8 mouse cellular contexts compared by ENCODE assay signal in genomic region chr9:22467371-22468169, GRCm38 (mm10). TPM values are rescaled to one million over a fixed set of nuclear protein-coding genes. Genes with fewer than 3 reads are reported as not detected.
DNase-seq lines count a peak whose midpoint lies in the region; ATAC-seq and TF ChIP-seq lines count a peak whose summit lies in the region.

No protein-coding gene starts in this region.

- intact Hi-C loops in heart, postnatal 36 days (cut with DNase I) = loop anchor here (5.0 kb wide), 1 partner anchor 75 kb away; no protein-coding TSS in a partner anchor

- H3K9ac ChIP-seq in embryonic facial prominence, embryonic 14.5 days (ENCODE audit: low read depth, low read length) = peak overlapping the region; percentile 92

- ATAC-seq in embryonic facial prominence, embryonic 14.5 days (ENCODE audit: low read depth) = peak; percentile 75

- TF ChIP-seq CTCF in layer of hippocampus, adult 2 months (conservative IDR thresholded peaks at IDR 0.05) = no peak

- peak overlapping the region; percentile 82 for H3K4me3 ChIP-seq in embryonic facial prominence, embryonic 14.5 days (ENCODE audit: low read depth, low read length)
- H3K4me3 ChIP-seq in layer of hippocampus, adult 2 months = peak overlapping the region; percentile 85

- H3K27ac ChIP-seq in embryonic facial prominence, embryonic 14.5 days (replicated peaks; ENCODE audit: low read depth, low read length) = peak overlapping the region; percentile 87
- H3K27ac ChIP-seq in layer of hippocampus, adult 2 months = peak overlapping the region; percentile 89

- 0 out of 2 replicates have a peak, but pooled peaks cover 6% of the 10 kb centered on the region for H3K36me3 ChIP-seq in embryonic facial prominence, embryonic 14.5 days (ENCODE audit: control insufficient read depth, insufficient read depth, low read length)

- peaks cover 7% of the 10 kb centered on the region; the same call in 1 of the 2 replicates for H3K4me1 ChIP-seq in embryonic facial prominence, embryonic 14.5 days (ENCODE audit: control insufficient read depth, insufficient read depth, low read length)

- peak; percentile 72 to 86 for DNase-seq in adrenal gland, adult (ENCODE audit: inconsistent age in 2 of 2, low spot score in 1 of 2)
- no peak for DNase-seq in adrenal gland, adult 8-10 months
- peak; percentile 37 for DNase-seq in adrenal gland, postnatal 25 days
- DNase-seq in embryonic facial prominence, embryonic 14.5 days (ENCODE audit: low spot score) = peak; percentile 34
- DNase-seq in heart, postnatal 36 days = peak; percentile 36 to 74
- peak in 1 of 2 experiments; percentile 34 for DNase-seq in layer of hippocampus, adult 2 months (ENCODE audit: low spot score in 2 of 2)
- DNase-seq in lung, postnatal 4 days = peak; percentile 61 to 65
- peak; percentile 69 for DNase-seq in right cerebral cortex, postnatal 25 days

- H3K4me2 ChIP-seq in embryonic facial prominence, embryonic 14.5 days (ENCODE audit: low read depth, low read length) = peak overlapping the region; percentile 72

- WGBS in embryonic facial prominence, embryonic 14.5 days = under 1% methylated on average over 56 of the region's 73 CpGs

- H3K27me3 ChIP-seq in embryonic facial prominence, embryonic 14.5 days (replicated peaks; ENCODE audit: control insufficient read depth, insufficient read depth, low read length) = no peaks in the 10 kb centered on the region

- H3K9me3 ChIP-seq in embryonic facial prominence, embryonic 14.5 days (ENCODE audit: control insufficient read depth, low read length) = no peaks in the 10 kb centered on the region

RNA-seq across cellular contexts. Expression of gene Rp9, which starts 2.0 kb away (rescaled TPM):
- total RNA-seq in adrenal gland, adult 8-10 months (2022) = 10 to 100 TPM; 33.9 to 41.3 (median 35.9) TPM
- total RNA-seq in adrenal gland, postnatal 25 days (2021) = 38.4 and 42.4 TPM in 2 replicates
- 60.7 and 61.5 TPM in 2 replicates for polyA plus RNA-seq in embryonic facial prominence, embryonic 14.5 days (2014; fragmentation: Nextera tagmentation; extraction: Ambion mirVana)
- 10 to 100 TPM; 42.7 to 42.9 TPM for total RNA-seq in heart, postnatal 36 days (2021)
- 10 to 100 TPM; 34.3 to 34.5 TPM for total RNA-seq in layer of hippocampus, adult 2 months (2021)

RNA-seq across cellular contexts. Expression of gene Bbs9, which starts 7.9 kb away (rescaled TPM):
- 10 to 100 TPM; 18.1 to 34.9 (median 27.1) TPM for total RNA-seq in adrenal gland, adult 8-10 months (2022)
- 11.3 and 15.3 TPM in 2 replicates for total RNA-seq in adrenal gland, postnatal 25 days (2021)
- 13.2 and 13.4 TPM in 2 replicates for polyA plus RNA-seq in embryonic facial prominence, embryonic 14.5 days (2014; fragmentation: Nextera tagmentation; extraction: Ambion mirVana)
- total RNA-seq in heart, postnatal 36 days (2021) = 10 to 100 TPM; 11.8 to 14.0 TPM
- total RNA-seq in layer of hippocampus, adult 2 months (2021) = 10 to 100 TPM; 21.0 to 26.6 TPM

RNA-seq across cellular contexts. Expression of gene Gm17545, which starts 13.5 kb away (rescaled TPM):
- total RNA-seq in adrenal gland, adult 8-10 months (2022) = not detected
- not detected in 2 replicates for total RNA-seq in adrenal gland, postnatal 25 days (2021)
- not detected in 2 replicates for polyA plus RNA-seq in embryonic facial prominence, embryonic 14.5 days (2014; fragmentation: Nextera tagmentation; extraction: Ambion mirVana)
- not detected for total RNA-seq in heart, postnatal 36 days (2021)
- not detected for total RNA-seq in layer of hippocampus, adult 2 months (2021)

RNA-seq across cellular contexts. Expression of gene 9530077C05Rik, which starts 56.3 kb away (rescaled TPM):
- total RNA-seq in adrenal gland, adult 8-10 months (2022) = 10 to 100 TPM in 2 of 4 experiments, 1 to 10 TPM in 2; 5.1 to 15.9 (median 9.6) TPM
- 6.6 and 7.2 TPM in 2 replicates for total RNA-seq in adrenal gland, postnatal 25 days (2021)
- 4.9 and 5.1 TPM in 2 replicates for polyA plus RNA-seq in embryonic facial prominence, embryonic 14.5 days (2014; fragmentation: Nextera tagmentation; extraction: Ambion mirVana)
- under 1 TPM; 0.47 to 0.57 TPM for total RNA-seq in heart, postnatal 36 days (2021)
- total RNA-seq in layer of hippocampus, adult 2 months (2021) = 1 to 10 TPM; 7.6 to 9.6 TPM
